ENCODE assay signal across 8 mouse cellular contexts in the genomic region with DNA sequence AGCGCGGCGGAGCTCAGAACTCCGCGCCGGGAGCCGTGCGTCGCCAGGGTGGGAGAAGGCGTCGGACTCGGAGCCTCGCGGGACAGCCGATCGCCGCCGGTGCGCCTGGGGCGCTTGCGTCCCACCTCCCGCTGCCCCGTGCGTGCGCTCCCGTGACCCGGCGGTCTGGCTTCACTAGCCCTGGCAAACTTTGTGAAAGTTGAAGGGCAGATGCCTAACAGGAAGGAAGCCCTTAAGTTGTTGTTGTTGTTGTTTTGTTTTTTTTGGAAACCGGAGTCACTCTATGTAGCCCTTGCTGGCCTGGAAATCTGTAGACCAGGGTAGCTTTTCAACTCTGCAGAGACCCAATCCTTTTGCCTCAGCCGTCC. TPM values are rescaled to one million over a fixed set of nuclear protein-coding genes. Genes with fewer than 3 reads are reported as not detected.
DNase-seq lines count a peak whose midpoint lies in the region; ATAC-seq lines count a peak whose summit lies in the region.

No protein-coding gene starts in this region.

- peak overlapping the region; percentile 81 for H3K4me2 ChIP-seq in heart, embryonic 15.5 days

- no peaks in the 10 kb centered on the region for H3K27me3 ChIP-seq in heart, embryonic 15.5 days
- peaks cover 4% of the 10 kb centered on the region; the same call in 1 of the 2 replicates for H3K27me3 ChIP-seq in hindbrain, embryonic 10.5 days (ENCODE audit: insufficient read depth, poor library complexity, severe bottlenecking)
- H3K27me3 ChIP-seq in midbrain, embryonic 10.5 days (ENCODE audit: low read depth, poor library complexity, severe bottlenecking) = peaks cover 28% of the 10 kb centered on the region

- H3K9me3 ChIP-seq in heart, embryonic 15.5 days (replicated peaks) = no peaks in the 10 kb centered on the region
- no peaks in the 10 kb centered on the region for H3K9me3 ChIP-seq in hindbrain, embryonic 10.5 days
- H3K9me3 ChIP-seq in midbrain, embryonic 10.5 days (replicated peaks) = no peaks in the 10 kb centered on the region

- no peaks in the 10 kb centered on the region for H3K36me3 ChIP-seq in heart, embryonic 15.5 days
- no peaks in the 10 kb centered on the region for H3K36me3 ChIP-seq in hindbrain, embryonic 10.5 days
- H3K36me3 ChIP-seq in midbrain, embryonic 10.5 days = no peaks in the 10 kb centered on the region

- peak overlapping the region; percentile 82 for H3K27ac ChIP-seq in heart, embryonic 15.5 days
- peak overlapping the region; percentile 90 for H3K27ac ChIP-seq in hindbrain, embryonic 10.5 days
- peak overlapping the region; percentile 86 for H3K27ac ChIP-seq in midbrain, embryonic 10.5 days (replicated peaks)

- peak overlapping the region; percentile 73 for H3K9ac ChIP-seq in heart, embryonic 15.5 days

- under 1% methylated on average over 30 of the region's 30 CpGs for WGBS in heart, embryonic 15.5 days
- WGBS in hindbrain, embryonic 10.5 days = under 1% methylated on average over 30 of the region's 30 CpGs
- WGBS in midbrain, embryonic 10.5 days = under 1% methylated on average over 30 of the region's 30 CpGs

- H3K4me1 ChIP-seq in heart, embryonic 15.5 days (replicated peaks) = peaks cover 14% of the 10 kb centered on the region
- H3K4me1 ChIP-seq in hindbrain, embryonic 10.5 days (replicated peaks) = peaks cover 11% of the 10 kb centered on the region; the same call in 1 of the 2 replicates
- peaks cover 14% of the 10 kb centered on the region for H3K4me1 ChIP-seq in midbrain, embryonic 10.5 days

- no peak for DNase-seq in heart, adult 9 months (ENCODE audit: low spot score in 2 of 2)
- DNase-seq in R1 (ENCODE audit: low read depth, low spot score) = peak; percentile 37
- no peak for DNase-seq in hindbrain, embryonic 10.5 days (ENCODE audit: low spot score)
- DNase-seq in midbrain, embryonic 10.5 days (ENCODE audit: low spot score) = no peak
- no peak for DNase-seq in gastrocnemius, adult 8-10 months (ENCODE audit: low spot score in 2 of 2)
- no peak for DNase-seq in thymus, postnatal 36 days
- no peak for DNase-seq in ovary, postnatal 10 days (ENCODE audit: low spot score)

- H3K4me3 ChIP-seq in heart, embryonic 15.5 days = peak overlapping the region; percentile 71
- H3K4me3 ChIP-seq in hindbrain, embryonic 10.5 days = peak overlapping the region; percentile 72
- H3K4me3 ChIP-seq in midbrain, embryonic 10.5 days = peak overlapping the region; percentile 71

- ATAC-seq in heart, embryonic 15.5 days (replicated peaks; ENCODE audit: insufficient number of reproducible peaks, insufficient read depth, low FRiP score, low read depth) = no peak; the same call in 1 of the 2 replicates

RNA-seq across cellular contexts. Expression of gene Abhd5, which starts 0.6 kb away (rescaled TPM):
- 19.1 and 20.4 TPM in 2 replicates for polyA plus RNA-seq in heart, embryonic 15.5 days (2015; fragmentation: Nextera tagmentation; extraction: Ambion mirVana)
- 16.0 and 19.2 TPM in 2 replicates for polyA plus RNA-seq in hindbrain, embryonic 10.5 days (2016; fragmentation: Nextera tagmentation; extraction: Ambion mirVana)
- polyA plus RNA-seq in midbrain, embryonic 10.5 days (2016; fragmentation: Nextera tagmentation; extraction: Ambion mirVana) = 16.9 and 18.0 TPM in 2 replicates
- 10 to 100 TPM; 36.4 to 52.5 (median 42.7) TPM for total RNA-seq in gastrocnemius, adult 8-10 months (2022)

RNA-seq across cellular contexts. Expression of gene Ano10, which starts 57.8 kb away (rescaled TPM):
- polyA plus RNA-seq in heart, embryonic 15.5 days (2015; fragmentation: Nextera tagmentation; extraction: Ambion mirVana) = 23.5 and 34.7 TPM in 2 replicates
- 38.2 and 46.9 TPM in 2 replicates for polyA plus RNA-seq in hindbrain, embryonic 10.5 days (2016; fragmentation: Nextera tagmentation; extraction: Ambion mirVana)
- polyA plus RNA-seq in midbrain, embryonic 10.5 days (2016; fragmentation: Nextera tagmentation; extraction: Ambion mirVana) = 33.9 and 42.0 TPM in 2 replicates
- 10 to 100 TPM; 48.0 to 56.3 (median 52.5) TPM for total RNA-seq in gastrocnemius, adult 8-10 months (2022)
